Mouse (Mus musculus) ovary, adult 10 weeks (tissue): Measurements from ENCODE around the gene Pign. TPM values are rescaled to one million over a fixed set of nuclear protein-coding genes. Genes with fewer than 3 reads are reported as not detected.

Experiments
- polyA plus RNA-seq: library from polyadenylated mRNA; stranded (reverse); fragments of 350-450 nt; fragmentation: Illumina TruSeq; extraction: RNeasy Lipid Tissue Mini Kit (QIAGEN cat#74804); gene quantifications from one replicate; pipeline ENCODE4 v1.2.3, GENCODE M21; 2014

Pign gene
- 62.3 TPM for polyA plus RNA-seq

GRCm38 (mm10) chr1:105663171-105663961 is at the start of gene Pign, which contains the start of gene Relch:
Gene Pign (minus strand): TSS chr1:105663677.
Gene Relch (plus strand): TSS chr1:105663861.

Other genes with a start within 250 kb of the Pign start
- 45.3 TPM for gene Relch, start 184 bp upstream of the Pign start, polyA plus RNA-seq
- gene Tnfrsf11a, start 117.0 kb upstream of the Pign start, polyA plus RNA-seq = 4.1 TPM